Mouse (Mus musculus) adrenal gland, adult 18-20 months (tissue): ENCODE measurements around the gene Agbl1. TPM values are rescaled to one million over a fixed set of nuclear protein-coding genes. Genes with fewer than 3 reads are reported as not detected.
"Not testable (repeated sequence)": the region's sequence is repeated elsewhere in the genome, so short reads cannot be mapped to it uniquely, and the experiment has no call there.

ENCODE experiments used
- DNase-seq, 2 experiments: peaks; one replicate each; pipeline ENCODE4 v3.0.0; 2021 to 2022; ENCODE audit warnings: low spot score in 2 of 2
- long read RNA-seq, 2 experiments: library from polyadenylated mRNA; stranded (forward); transcript quantifications; one replicate each; pipeline ENCODE4 v2.0.0; 2021
- total RNA-seq, 2 experiments: library from RNA; stranded (reverse); gene quantifications; 1 replicate in 1 of 2; 2 replicates in 1 of 2; pipeline ENCODE4 v1.2.3; 2021

The Agbl1 gene
- total RNA-seq: not detected
- long read RNA-seq, experiment 1: 0 reads
- long read RNA-seq, experiment 2: 0 reads

- no peak for DNase-seq
Measured at GRCm38 (mm10) chr7:76229311-76229937, at the start of gene Agbl1. Agbl1 (plus strand) TSS chr7:76229887.

GRCm38 (mm10) chr7:76185005-76185658, 44.6 kb upstream of the Agbl1 start:
- no peak for DNase-seq

- DNase-seq: no peak
Measured at GRCm38 (mm10) chr7:76185681-76186121, 44.0 kb upstream of the Agbl1 start.

GRCm38 (mm10) chr7:76218546-76218945, 11.1 kb upstream of the Agbl1 start:
- no peak for DNase-seq

GRCm38 (mm10) chr7:76219797-76220469, 9.8 kb upstream of the Agbl1 start:
- DNase-seq: no peak

- no peak for DNase-seq
Measured at GRCm38 (mm10) chr7:76222691-76223090, 7.0 kb upstream of the Agbl1 start.

GRCm38 (mm10) chr7:76228881-76229280, 806 bp upstream of the Agbl1 start:
- DNase-seq: no peak

- no peak for DNase-seq
Measured at GRCm38 (mm10) chr7:76234321-76234720, 4.6 kb downstream of the Agbl1 start.

GRCm38 (mm10) chr7:76237497-76237896, 7.8 kb downstream of the Agbl1 start:
- no peak for DNase-seq

- not testable (repeated sequence) for DNase-seq
Measured at GRCm38 (mm10) chr7:76244839-76245238, 15.2 kb downstream of the Agbl1 start.

GRCm38 (mm10) chr7:76275061-76275460, 45.4 kb downstream of the Agbl1 start:
- DNase-seq: no peak

- no peak for DNase-seq
Measured at GRCm38 (mm10) chr7:76282831-76283230, 53.1 kb downstream of the Agbl1 start.

GRCm38 (mm10) chr7:76287531-76287930, 57.8 kb downstream of the Agbl1 start:
- DNase-seq: no peak

- DNase-seq: no peak
Measured at GRCm38 (mm10) chr7:76321866-76322553, 92.3 kb downstream of the Agbl1 start.

GRCm38 (mm10) chr7:76326091-76326490, 96.4 kb downstream of the Agbl1 start:
- DNase-seq: no peak

- DNase-seq: no peak
Measured at GRCm38 (mm10) chr7:76339308-76339707, 109.6 kb downstream of the Agbl1 start.

- DNase-seq: no peak
Measured at GRCm38 (mm10) chr7:76341601-76342000, 111.9 kb downstream of the Agbl1 start.

GRCm38 (mm10) chr7:76353469-76353868, 123.8 kb downstream of the Agbl1 start:
- DNase-seq: peak; percentile 8 to 22

GRCm38 (mm10) chr7:76354510-76354909, 124.8 kb downstream of the Agbl1 start:
- peak in 1 of 2 experiments; percentile 35 for DNase-seq

GRCm38 (mm10) chr7:76371269-76371668, 141.6 kb downstream of the Agbl1 start:
- no peak for DNase-seq

GRCm38 (mm10) chr7:76379493-76379892, 149.8 kb downstream of the Agbl1 start:
- no peak for DNase-seq
